Mouse (Mus musculus) thymus, postnatal 25 days (tissue): Measurements from ENCODE around the gene Glg1.
A peak's percentile ranks its signal among the peaks of the same experiment; 100 is the strongest.
"Not testable (repeated sequence)": the region's sequence is repeated elsewhere in the genome, so short reads cannot be mapped to it uniquely, and the experiment has no call there.

Experiments
- DNase-seq: peaks from one replicate; pipeline ENCODE4 v3.0.0; 2022

Gene Glg1

DNA sequence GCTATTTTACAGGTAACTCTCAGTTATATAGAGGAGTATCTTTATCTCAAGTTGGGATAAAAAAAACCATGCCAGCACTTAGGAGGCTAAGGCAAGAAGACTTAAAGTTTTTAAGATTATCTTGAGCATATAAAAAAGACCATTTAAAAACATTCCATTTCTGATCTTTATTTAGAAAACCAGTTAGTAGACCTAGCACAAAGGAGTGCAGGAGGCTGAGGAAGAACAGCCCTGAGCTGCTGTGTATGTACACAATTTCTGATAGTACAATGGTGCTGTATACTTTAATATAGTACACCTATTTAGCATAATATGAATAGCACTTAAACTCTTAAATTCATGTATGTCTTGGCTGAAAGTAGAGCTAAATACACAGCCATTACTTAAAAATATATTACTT is 10.9 kb downstream of the Glg1 start:
- DNase-seq, result no peak

DNA sequence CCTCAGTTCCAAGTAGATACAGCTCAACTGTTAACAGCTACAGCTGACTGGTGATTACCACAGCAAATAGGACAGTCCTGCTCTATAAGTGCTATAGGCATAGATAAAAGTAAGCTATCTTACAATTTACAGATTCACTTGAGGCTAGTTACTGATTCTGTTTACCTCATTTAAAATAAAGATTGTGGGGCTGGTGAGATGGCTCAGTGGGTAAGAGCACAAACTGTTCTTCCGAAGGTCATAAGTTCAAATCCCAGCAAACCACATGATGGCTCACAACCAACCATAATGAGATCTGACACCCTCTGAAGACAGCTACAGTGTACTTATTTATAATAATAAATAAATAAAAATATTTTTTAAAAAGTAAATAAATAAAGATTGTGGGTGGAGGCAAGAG is 12.2 kb downstream of the Glg1 start:
- DNase-seq, result not testable (repeated sequence)

DNA sequence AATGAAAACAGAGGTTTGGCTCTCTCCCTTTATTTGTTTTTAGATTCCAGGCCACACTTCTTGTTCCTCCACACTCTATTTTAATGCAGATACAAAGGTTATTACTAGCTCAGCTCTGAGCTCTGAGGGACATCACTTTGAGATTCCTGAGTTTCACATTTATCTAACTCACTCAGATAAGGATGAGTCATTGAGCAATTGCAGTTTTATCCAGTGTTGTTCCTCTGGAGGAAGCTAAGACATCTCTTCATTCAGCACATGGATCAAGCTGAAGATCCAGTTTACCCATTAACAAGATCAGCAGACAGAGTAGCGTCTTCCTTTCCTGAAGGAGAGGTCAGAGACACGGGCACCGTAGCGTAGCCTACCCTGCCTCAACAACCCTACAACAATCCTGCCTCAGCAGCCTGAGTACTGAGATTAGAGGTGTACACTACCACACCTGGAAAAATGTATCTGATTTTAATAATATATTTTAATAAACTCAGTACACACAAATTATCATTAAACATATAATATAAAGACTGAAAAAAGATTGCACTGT is 12.7 kb downstream of the Glg1 start:
- DNase-seq, result no peak

DNA sequence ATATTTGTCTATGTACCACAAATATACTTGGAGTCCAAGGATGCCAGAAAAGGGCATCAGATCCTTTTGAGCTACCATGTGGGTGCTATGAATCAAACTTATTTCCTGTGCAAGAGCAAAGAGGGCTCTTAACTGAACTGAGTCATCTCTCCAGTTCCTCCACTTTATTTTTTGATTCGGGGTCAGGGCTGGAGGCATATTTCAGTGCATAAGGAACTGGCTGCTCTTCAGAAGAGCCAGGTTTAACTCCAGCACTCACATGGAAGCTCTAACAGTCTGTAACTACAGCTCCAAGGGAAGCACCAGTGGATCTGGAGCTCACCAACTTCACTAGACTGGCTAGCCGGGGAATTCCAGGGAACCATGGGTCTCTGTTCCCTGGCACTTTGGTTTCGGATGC is 21.7 kb downstream of the Glg1 start:
- no peak for DNase-seq

DNA sequence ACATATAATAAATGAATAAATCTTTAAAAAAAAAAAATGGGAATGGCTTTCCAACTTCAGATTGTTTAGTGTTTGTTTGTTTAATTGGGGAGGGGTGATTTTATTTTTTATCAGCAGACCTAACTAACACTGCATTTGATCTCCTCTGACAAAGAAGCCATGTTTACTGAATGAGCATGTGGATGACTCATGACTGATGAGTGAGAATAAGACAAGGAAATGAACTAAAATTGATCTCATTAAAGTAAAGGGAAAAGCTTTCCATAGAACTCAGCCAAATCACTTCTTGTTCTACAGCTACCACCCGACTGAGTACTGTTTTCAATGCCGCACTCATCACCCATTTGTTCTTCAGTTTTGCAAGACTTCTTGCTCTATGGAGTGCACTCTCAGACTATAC is 25.3 kb downstream of the Glg1 start:
- DNase-seq, result no peak

DNA sequence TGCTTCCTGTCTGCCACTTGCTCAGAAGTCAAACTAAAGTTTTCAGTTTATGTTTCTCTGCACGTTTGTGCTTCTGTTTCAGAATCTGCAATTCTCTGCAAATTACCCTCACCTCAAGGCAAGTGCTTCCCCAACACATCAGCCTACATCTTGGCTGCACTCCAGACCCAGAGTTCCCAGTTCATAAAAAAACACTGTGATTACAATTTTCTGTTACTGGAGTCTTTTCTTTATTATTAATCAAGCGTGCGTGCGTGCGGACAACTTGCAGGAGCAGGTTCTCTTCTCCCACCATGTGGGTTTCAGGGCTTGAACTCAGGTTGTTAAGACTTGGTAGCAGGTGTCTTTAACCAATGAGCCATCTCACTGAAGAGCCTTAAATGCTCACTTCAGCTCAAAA is 34.9 kb downstream of the Glg1 start:
- no peak for DNase-seq

DNA sequence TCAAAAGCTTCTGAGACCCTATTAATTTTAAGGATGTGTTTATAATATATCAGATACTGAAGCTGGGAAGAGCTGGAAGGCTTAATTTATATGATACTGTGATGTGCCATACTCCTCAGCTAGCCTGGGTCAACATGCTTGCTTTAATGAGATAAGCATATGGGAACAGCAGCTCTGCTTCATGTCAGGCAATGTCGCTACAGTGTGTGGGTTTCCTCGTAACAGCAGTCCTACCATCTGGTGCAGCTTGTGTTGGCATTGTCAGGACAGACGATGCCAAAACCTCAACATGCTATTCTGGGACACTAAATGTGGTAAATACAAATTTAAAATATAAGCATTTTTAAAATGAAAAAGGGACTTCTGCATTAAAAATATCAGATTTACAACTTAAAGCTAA is 40.9 kb downstream of the Glg1 start:
- no peak for DNase-seq

DNA sequence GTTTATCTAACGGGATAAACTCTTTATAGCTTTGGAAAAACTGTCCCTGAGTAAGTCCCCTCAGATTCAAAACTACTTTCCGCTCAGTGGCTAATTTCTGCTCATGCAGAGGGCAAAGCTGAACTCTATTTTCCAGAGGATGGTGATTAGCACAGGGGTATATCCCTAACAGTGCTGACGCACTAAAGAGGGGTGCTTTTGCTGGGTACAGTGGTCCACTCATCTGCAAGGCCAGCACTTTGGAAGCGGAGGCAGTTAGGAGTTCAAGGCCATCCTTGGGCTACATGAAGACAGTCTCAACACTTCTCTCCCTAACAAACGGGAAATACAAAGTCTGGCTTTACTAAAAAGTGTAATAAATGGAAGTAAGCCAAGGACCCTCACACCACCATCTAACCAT is 45.6 kb downstream of the Glg1 start:
- DNase-seq, result no peak

GRCm38 (mm10) chr8:111211180-111211579 is 47.8 kb downstream of the Glg1 start:
- DNase-seq, result no peak

- no peak for DNase-seq
Measured at GRCm38 (mm10) chr8:111209874-111210273, 49.1 kb downstream of the Glg1 start.

DNA sequence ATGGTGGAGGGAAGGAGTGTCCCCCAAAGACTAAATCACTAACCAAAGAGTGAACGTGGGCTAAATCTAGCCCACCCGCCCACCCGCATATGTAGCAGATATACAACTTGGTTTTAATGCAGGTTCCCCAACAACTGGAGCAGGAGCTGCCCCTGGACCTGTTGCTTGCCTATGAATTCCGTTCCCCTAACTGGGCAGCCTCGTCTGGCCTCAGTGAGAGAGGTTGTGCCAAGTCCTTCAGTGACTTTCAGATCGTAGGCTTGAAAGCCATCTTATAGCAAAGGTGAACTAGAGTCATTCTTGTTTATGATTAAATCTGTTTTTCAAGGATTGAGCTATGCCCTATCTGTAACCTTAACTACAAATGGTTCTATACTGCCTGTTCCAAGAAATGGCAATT is 52.7 kb downstream of the Glg1 start:
- no peak for DNase-seq

DNA sequence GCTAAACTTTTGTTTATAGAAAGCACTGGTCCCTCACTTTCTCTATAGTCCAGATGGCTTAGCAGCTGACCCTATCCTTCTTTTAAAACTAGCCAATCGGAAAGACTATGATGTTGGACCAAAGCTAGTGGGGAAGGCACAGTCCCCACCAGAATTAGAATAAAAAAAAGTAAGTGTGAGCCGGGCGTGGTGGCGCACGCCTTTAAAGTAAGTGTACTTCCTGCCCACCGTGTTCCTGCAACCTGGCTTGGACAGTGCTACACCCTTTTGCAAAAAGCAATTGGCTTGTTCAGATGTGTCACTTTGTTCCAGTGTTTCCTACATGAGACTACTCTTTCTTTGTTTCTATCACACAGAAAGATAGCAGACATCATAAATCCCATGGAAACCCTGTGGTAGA is 54.0 kb downstream of the Glg1 start:
- no peak for DNase-seq

DNA sequence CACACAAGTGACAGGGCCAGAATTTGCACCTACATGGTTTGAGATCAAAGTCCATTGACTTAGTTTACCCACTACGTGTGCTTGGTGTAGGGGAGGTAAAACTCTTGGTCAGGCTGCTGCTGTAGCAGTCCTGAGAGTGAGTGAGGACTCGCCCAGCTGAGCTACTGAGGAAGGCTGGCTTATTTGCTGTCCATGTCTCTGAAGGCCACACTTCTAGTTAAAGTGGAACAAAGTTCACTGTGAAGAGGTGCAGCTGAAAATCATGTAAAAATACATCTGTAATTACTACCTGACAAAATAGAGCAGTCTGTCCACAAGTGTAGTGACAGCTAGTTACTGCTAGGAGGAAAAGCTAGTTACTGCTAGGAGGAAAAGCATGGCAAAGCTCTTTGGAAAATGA is 55.7 kb downstream of the Glg1 start:
- no peak for DNase-seq

- DNase-seq, result no peak
Measured at GRCm38 (mm10) chr8:111197966-111198365, 61.0 kb downstream of the Glg1 start.

DNA sequence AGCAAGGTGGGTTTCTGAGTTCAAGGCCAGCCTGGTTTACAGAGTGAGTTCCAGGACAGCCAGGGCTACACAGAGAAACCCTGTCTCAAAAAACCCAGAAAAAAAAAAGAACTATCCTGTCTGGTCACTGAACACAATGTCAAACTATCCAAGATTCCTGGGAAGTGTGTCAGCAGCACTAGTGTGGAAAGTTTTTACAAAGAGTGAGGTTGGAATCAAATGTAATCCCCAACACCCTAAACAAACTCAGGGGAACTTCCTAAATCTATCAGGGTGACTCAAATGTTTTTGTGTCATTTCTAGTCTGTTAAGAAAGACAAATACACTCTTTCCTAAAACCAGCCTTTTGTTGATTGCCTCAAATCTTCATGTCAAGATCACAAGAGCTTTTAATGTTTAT is 62.8 kb downstream of the Glg1 start:
- no peak for DNase-seq

- no peak for DNase-seq
Measured at GRCm38 (mm10) chr8:111188594-111189211, 70.3 kb downstream of the Glg1 start.

GRCm38 (mm10) chr8:111187470-111187869 is 71.5 kb downstream of the Glg1 start:
- no peak for DNase-seq

- DNase-seq, result no peak
Measured at GRCm38 (mm10) chr8:111185472-111185947, 73.5 kb downstream of the Glg1 start.

GRCm38 (mm10) chr8:111171661-111172060 is 87.4 kb downstream of the Glg1 start:
- no peak for DNase-seq

DNA sequence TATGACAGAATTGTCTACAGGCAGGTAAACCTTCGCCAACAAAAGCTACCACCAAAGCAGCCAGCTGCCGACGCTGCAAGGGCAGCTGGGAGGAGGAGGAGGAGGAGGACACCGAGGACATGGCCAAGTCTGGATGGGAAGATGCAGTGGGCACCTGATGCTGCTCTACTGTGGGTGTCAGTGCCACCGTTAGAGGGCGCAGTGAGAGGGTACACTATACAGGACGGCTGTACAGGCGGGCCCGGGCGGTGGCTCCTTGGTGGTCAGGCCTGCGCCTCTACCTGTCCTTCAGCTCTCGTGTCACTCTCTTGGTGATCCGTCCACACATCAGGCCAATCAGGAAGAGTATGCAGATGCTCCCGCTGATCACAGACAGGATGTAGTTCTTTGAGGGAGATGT is 101.4 kb downstream of the Glg1 start:
- DNase-seq, result peak; percentile 44

DNA sequence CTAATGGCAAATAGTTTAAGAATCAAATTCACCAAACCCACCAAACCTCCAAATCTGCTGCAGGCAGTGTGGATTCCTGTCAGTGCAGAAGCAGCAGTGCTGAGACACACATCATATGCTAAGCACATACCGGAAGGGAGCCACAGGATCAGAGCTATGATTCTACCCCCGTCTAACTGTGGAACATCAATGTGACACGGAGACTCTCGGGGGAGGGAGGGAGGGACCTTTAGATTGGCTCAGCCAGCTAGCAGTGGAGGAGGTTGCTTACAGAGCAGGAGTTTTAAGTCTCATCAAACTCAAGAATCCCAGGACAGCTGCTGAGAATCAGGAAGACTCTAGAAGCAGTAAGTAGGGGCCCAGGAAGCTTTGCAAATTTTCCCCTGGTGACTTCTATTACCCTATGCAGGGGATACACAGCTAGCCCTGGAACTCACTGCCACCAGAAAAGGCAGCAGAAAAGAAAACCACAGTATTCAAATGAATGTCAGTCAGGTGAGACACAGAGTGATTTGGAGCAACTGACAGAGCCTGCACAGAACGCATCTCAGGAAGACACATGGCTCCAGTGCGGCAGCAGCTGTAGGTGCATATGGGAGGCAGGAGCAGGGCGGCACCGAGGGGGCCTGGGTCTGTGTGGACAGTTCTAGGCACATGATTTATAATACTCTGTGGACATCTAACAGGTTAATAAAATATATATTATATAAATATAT is 103.1 kb downstream of the Glg1 start:
- no peak for DNase-seq

DNA sequence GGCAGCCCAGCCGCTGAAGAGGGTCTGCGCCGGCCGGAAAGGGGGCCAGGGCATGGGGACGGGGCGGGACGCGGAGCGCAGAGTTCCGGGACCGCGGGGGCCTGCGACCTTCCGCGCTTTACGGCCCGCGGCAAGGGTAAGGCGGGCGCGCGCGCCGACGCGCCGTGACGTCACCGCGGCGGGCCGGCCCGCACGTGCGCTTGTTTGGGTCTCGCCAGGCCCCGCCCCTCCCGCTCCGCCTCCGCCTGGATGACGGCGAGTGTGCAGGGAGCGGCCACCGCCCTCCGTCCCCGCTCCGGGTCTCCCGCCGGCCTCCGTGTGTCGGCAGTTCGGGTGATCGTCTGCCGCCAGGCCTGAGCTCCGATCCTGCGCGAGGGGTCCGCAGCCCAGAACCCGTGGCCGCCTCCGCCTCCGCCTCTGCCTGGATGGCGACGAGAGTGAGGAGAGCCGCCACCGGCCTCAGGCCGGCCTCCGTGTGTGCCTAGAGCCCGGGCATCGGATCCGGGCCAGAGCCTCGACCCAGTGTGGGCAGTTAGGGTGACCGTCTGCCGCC is 113.5 kb downstream of the Glg1 start:
- DNase-seq, result peak; percentile 93

- peak; percentile 36 for DNase-seq
Measured at GRCm38 (mm10) chr8:111144901-111145459, 114.0 kb downstream of the Glg1 start.

- no peak for DNase-seq
Measured at GRCm38 (mm10) chr8:111142521-111142920, 116.5 kb downstream of the Glg1 start.
